Mouse (Mus musculus) CH12.LX (cell line): ENCODE measurements at regions not wholly inside any gene's neighbourhood (a gene's known extent, or its start where the extent isn't known, plus 50 kb on each side); places are given as distances from the start of the nearest gene placed in this dataset.

Experiments used
- DNase-seq: peaks from one replicate; pipeline ENCODE4 v3.0.0-alpha.2; 2013; ENCODE audit errors: extremely low read depth
- H3K27ac ChIP-seq: 2 replicates; pipeline ENCODE4 v1.5.1; 2012; ENCODE audit warnings: low read depth, mild to moderate bottlenecking, control low read depth, moderate library complexity; ENCODE audit not compliant: insufficient read depth
- H3K27me3 ChIP-seq: replicated peaks from 2 replicates; pipeline ENCODE3; 2012; ENCODE audit warnings: inconsistent platforms
- H3K36me3 ChIP-seq, 2 experiments: replicated peaks in 1 of 2; 2 replicates each; pipeline versions ENCODE3 to v1.6.1; 2012; ENCODE audit warnings: inconsistent platforms in 1 of 2, low read length in 1 of 2, mild to moderate bottlenecking in 1 of 2, mixed read lengths in 1 of 2, moderate library complexity in 1 of 2; ENCODE audit not compliant: control insufficient read depth in 1 of 2, insufficient read depth in 1 of 2
- H3K4me1 ChIP-seq, 2 experiments: 2 replicates each; pipeline ENCODE4 v1.6.1; 2012; ENCODE audit warnings: inconsistent platforms in 1 of 2, moderate library complexity in 1 of 2; ENCODE audit not compliant: insufficient read depth in 2 of 2, control insufficient read depth in 1 of 2
- H3K4me2 ChIP-seq: 2 replicates; pipeline ENCODE4 v1.6.1; 2012; ENCODE audit warnings: low read depth, mild to moderate bottlenecking, control low read depth; ENCODE audit not compliant: poor library complexity, insufficient read depth, severe bottlenecking
- H3K4me3 ChIP-seq, 3 experiments: fragments of 150-350 bp in 1 of 3; sonication (generic) in 1 of 3; replicated peaks in 1 of 3; 2 replicates each; pipeline versions ENCODE3 to v1.5.1; 2011 to 2012; ENCODE audit warnings: low read depth in 2 of 3, low read length in 2 of 3, mild to moderate bottlenecking in 2 of 3, moderate library complexity in 2 of 3, control low read depth in 1 of 3, improper control_type of control experiment in 1 of 3, inconsistent platforms in 1 of 3, mixed read lengths in 1 of 3; ENCODE audit not compliant: poor library complexity in 1 of 3
- H3K79me2 ChIP-seq: replicated peaks from 2 replicates; pipeline ENCODE4 v1.6.1; 2012; ENCODE audit warnings: mild to moderate bottlenecking, moderate library complexity; ENCODE audit not compliant: control insufficient read depth, poor library complexity, insufficient read depth, severe bottlenecking; ENCODE audit errors: extremely low read depth
- H3K9ac ChIP-seq: 2 replicates; pipeline ENCODE4 v1.6.1; 2012; ENCODE audit warnings: low read depth, mild to moderate bottlenecking, control low read depth, moderate library complexity; ENCODE audit not compliant: insufficient read depth
- H3K9me3 ChIP-seq: replicated peaks from 2 replicates; pipeline ENCODE3; 2012; ENCODE audit warnings: low read length, inconsistent platforms, mixed read lengths
- BHLHE40 ChIP-seq: IDR thresholded peaks from 2 replicates; pipeline ENCODE4 v1.6.1; 2011; ENCODE audit warnings: mild to moderate bottlenecking, low read depth, low read length, improper control_type of control experiment
- E2F4 ChIP-seq: IDR thresholded peaks from 2 replicates; pipeline ENCODE4 v1.6.1; 2011; ENCODE audit warnings: low read depth, low read length, improper control_type of control experiment; ENCODE audit not compliant: insufficient replicate concordance
- ELF1 ChIP-seq: IDR thresholded peaks from 2 replicates; pipeline ENCODE4 v1.6.1; 2014; ENCODE audit warnings: low read depth, mild to moderate bottlenecking, inconsistent platforms, low read length, improper control_type of control experiment
- IRF4 ChIP-seq: IDR thresholded peaks from 2 replicates; pipeline ENCODE4 v1.6.1; 2014; ENCODE audit warnings: low read depth, mild to moderate bottlenecking, inconsistent platforms, low read length, improper control_type of control experiment
- MAX ChIP-seq: IDR thresholded peaks from 2 replicates; pipeline ENCODE4 v1.6.1; 2011; ENCODE audit warnings: low read length, improper control_type of control experiment
- NRF1 ChIP-seq: IDR thresholded peaks from 2 replicates; pipeline ENCODE4 v1.6.1; 2014; ENCODE audit warnings: low read depth, mild to moderate bottlenecking, inconsistent platforms, low read length, improper control_type of control experiment, moderate library complexity
- POLR2AphosphoS2 ChIP-seq: IDR thresholded peaks from 2 replicates; pipeline ENCODE4 v1.6.1; 2011; ENCODE audit warnings: low read depth, low read length, improper control_type of control experiment
- SIN3A ChIP-seq: IDR thresholded peaks from 2 replicates; pipeline ENCODE4 v1.6.1; 2012; ENCODE audit warnings: low read length, improper control_type of control experiment, inconsistent platforms
- TBP ChIP-seq: conservative IDR thresholded peaks from 2 replicates; pipeline ENCODE4 v1.6.1; 2011; ENCODE audit warnings: low read depth, low read length, improper control_type of control experiment
- USF1 ChIP-seq: IDR thresholded peaks from 2 replicates; pipeline ENCODE4 v1.6.1; 2014; ENCODE audit warnings: low read depth, mild to moderate bottlenecking, inconsistent platforms, low read length, improper control_type of control experiment
- ZC3H11A ChIP-seq: IDR thresholded peaks from 2 replicates; pipeline ENCODE4 v1.6.1; 2012; ENCODE audit warnings: low read depth, mild to moderate bottlenecking, inconsistent platforms, low read length, improper control_type of control experiment
- ZKSCAN1 ChIP-seq: IDR thresholded peaks from 2 replicates; pipeline ENCODE4 v1.6.1; 2012; ENCODE audit warnings: low read depth, inconsistent platforms, low read length, improper control_type of control experiment, borderline replicate concordance
- dilution Hi-C: fragments of 300-500 bp; cut with MboI; formaldehyde crosslinking; loops from 2 replicates; pipeline ENCODE4 v1.14.3; 2020; ENCODE audit warnings: low sequenced_read_pairs; ENCODE audit not compliant: extremely low pct_unique_long_range_greater_than_20kb, extremely low pct_ligation_motif_present
- in situ Hi-C: fragments of 300-500 bp; cut with MboI; formaldehyde crosslinking; loops from 3 replicates; pipeline ENCODE4 v1.14.3; 2019; ENCODE audit warnings: low sequenced_read_pairs, low pct_ligation_motif_present, low pct_unique_long_range_greater_than_20kb, mixed read lengths

DNA sequence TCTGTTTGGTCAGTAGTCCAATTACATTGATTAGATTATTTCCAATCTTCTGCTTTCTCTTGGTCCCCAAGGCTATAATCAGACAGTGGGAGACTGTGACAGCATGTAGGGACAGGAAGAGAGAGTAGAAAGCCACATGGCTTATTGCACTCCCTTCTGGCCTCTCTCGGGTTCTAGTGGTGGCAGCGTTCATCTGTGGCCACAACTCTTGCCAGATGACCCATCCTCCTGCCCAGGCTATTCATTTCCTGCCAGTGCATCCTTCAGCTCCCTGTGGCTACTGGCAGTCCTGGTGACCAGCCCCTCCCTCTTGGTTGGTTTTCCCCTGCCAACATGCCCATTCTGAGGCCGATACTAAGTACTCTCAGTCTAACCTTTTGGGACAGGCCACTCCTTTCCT, 70.2 kb upstream of the Bmp2 start:
- DNase-seq: no peak
- no peak overlapping the region for H3K4me2 ChIP-seq
- peaks cover 20% of the 10 kb centered on the region for H3K9me3 ChIP-seq
- no peaks in the 10 kb centered on the region for H3K79me2 ChIP-seq
- H3K4me3 ChIP-seq: no peak overlapping the region
- dilution Hi-C loops (no loop called here), in situ Hi-C loops (no loop called here)
- H3K36me3 ChIP-seq: no peaks in the 10 kb centered on the region
- H3K4me1 ChIP-seq: no peaks in the 10 kb centered on the region; a peak in 1 of 4 replicates
- H3K9ac ChIP-seq: no peak overlapping the region
- H3K27ac ChIP-seq: no peak overlapping the region
- H3K27me3 ChIP-seq: no peaks in the 10 kb centered on the region
- TF ChIP-seq ZC3H11A (no peak), MAX (no peak), NRF1 (no peak), ZKSCAN1 (no peak), E2F4 (no peak), IRF4 (no peak)

DNA sequence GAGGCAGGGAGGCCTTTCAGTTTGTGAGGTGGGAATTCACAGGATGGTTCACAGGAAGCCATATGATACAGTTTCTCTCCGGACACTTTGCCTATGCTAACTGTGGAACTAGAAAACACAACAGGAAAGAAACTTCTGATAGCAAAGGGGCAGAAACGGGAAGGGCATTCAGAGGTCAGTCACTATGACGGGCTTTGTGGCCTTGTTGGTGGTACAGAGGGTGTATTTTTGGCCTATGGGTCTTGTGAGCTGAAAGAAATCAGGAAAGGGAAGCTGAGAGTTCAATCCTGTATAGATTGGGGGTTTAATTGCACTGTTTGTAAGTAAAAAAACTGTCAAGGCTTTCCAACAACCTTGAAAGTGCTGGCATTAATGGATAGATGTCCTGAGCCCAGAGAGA, 56.5 kb upstream of the Bmp2 start:
- Histone ChIP-seq H3K9ac (no peak overlapping the region), H3K4me3 (no peak overlapping the region), H3K27me3 (no peaks in the 10 kb centered on the region), H3K79me2 (no peaks in the 10 kb centered on the region), H3K4me2 (no peak overlapping the region), H3K36me3 (no peaks in the 10 kb centered on the region), H3K9me3 (peaks cover 26% of the 10 kb centered on the region), H3K4me1 (no peaks in the 10 kb centered on the region), H3K27ac (no peak overlapping the region)
- in situ Hi-C loops: no loop called here
- DNase-seq: no peak
- TF ChIP-seq USF1 (no peak), POLR2AphosphoS2 (no peak)
- dilution Hi-C loops: no loop called here

DNA sequence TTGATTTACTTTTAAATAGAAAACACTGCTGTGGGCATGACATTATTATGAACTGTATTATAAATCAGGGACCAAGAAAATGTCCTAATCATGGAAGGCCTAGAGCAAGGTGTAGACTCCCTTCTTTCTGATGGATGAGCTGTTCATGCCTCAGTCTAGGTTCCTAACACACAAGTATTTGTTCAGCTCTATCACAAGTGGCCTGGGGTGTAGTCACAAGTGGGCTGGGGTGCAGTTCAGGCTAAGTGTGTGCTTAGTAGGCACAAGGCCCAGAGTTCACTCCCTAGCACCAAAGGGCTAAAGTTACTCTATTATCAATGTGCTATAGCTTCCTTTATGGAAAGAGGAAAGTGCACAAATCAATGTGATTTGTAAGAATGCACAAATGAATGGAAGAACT, 55.6 kb upstream of the Bmp2 start:
- H3K79me2 ChIP-seq: no peaks in the 10 kb centered on the region
- H3K27ac ChIP-seq: no peak overlapping the region
- TF ChIP-seq SIN3A: no peak
- TF ChIP-seq MAX: no peak
- no peak for TF ChIP-seq BHLHE40
- no peak for TF ChIP-seq ELF1
- TF ChIP-seq TBP: no peak
- no peak overlapping the region for H3K4me2 ChIP-seq
- H3K36me3 ChIP-seq: no peaks in the 10 kb centered on the region
- in situ Hi-C loops: no loop called here
- no peak overlapping the region for H3K9ac ChIP-seq
- H3K27me3 ChIP-seq: no peaks in the 10 kb centered on the region
- dilution Hi-C loops: no loop called here
- no peak overlapping the region for H3K4me3 ChIP-seq
- DNase-seq: no peak
- H3K4me1 ChIP-seq: no peaks in the 10 kb centered on the region
- H3K9me3 ChIP-seq: peaks cover 23% of the 10 kb centered on the region
